In genomic region chr5:120806458-120806857, GRCm38 (mm10) we compare ENCODE assay signal across 8 mouse cellular contexts. TPM values are rescaled to one million over a fixed set of nuclear protein-coding genes. Genes with fewer than 3 reads are reported as not detected.
DNase-seq lines count a peak whose midpoint lies in the region.

No protein-coding gene starts in this region.

- DNase-seq in gastrocnemius, postnatal 14 days, result peak; percentile 13
- no peak for DNase-seq in gastrocnemius, postnatal 4 days (ENCODE audit: low spot score in 2 of 2)
- DNase-seq in 3134 (ENCODE audit: extremely low read depth, insufficient read length, low spot score), result peak; percentile 18
- DNase-seq in MEL-GATA-1-ER (ENCODE audit: extremely low read depth, low read depth), result peak; percentile 54
- peak; percentile 60 to 64 for DNase-seq in cerebellum, postnatal 36 days
- peak; percentile 47 for DNase-seq in kidney, postnatal 14 days
- DNase-seq in mesoderm, embryonic 11.5 days (ENCODE audit: low read depth, low spot score), result peak; percentile 72
- peak; percentile 69 for DNase-seq in testis, postnatal 10 days (ENCODE audit: low spot score)

- intact Hi-C loops in gastrocnemius, postnatal 14 days (cut with DNase I; ENCODE audit: low total_unique reads), result no loop called here

RNA-seq across cellular contexts. Expression of gene Oas1c, which starts 5.9 kb away (rescaled TPM):
- under 1 TPM; 0.35 to 0.38 TPM for total RNA-seq in gastrocnemius, postnatal 14 days (2021)
- total RNA-seq in gastrocnemius, postnatal 4 days (2021), result under 1 TPM; 0.23 to 0.42 TPM

RNA-seq across cellular contexts. Expression of gene Oas1e, which starts 11.1 kb away (rescaled TPM):
- not detected for total RNA-seq in gastrocnemius, postnatal 14 days (2021)
- not detected for total RNA-seq in gastrocnemius, postnatal 4 days (2021)

RNA-seq across cellular contexts. Expression of gene Oas3, which starts 29.0 kb away (rescaled TPM):
- not detected for total RNA-seq in gastrocnemius, postnatal 14 days (2021)
- not detected for total RNA-seq in gastrocnemius, postnatal 4 days (2021)

RNA-seq across cellular contexts. Expression of gene Oas1f, which starts 40.7 kb away (rescaled TPM):
- total RNA-seq in gastrocnemius, postnatal 14 days (2021), result not detected
- total RNA-seq in gastrocnemius, postnatal 4 days (2021), result not detected

RNA-seq across cellular contexts. Expression of gene Oas1h, which starts 54.8 kb away (rescaled TPM):
- total RNA-seq in gastrocnemius, postnatal 14 days (2021), result not detected
- total RNA-seq in gastrocnemius, postnatal 4 days (2021), result not detected

Comparison
In these comparisons a context has a peak if more than half of its experiments do, and no peak if none do; other contexts are left out.
1. DNase-seq: peak in gastrocnemius, postnatal 14 days (single experiment), 3134 (single experiment), MEL-GATA-1-ER (single experiment), cerebellum, postnatal 36 days (2 of 2), kidney, postnatal 14 days (single experiment), mesoderm, embryonic 11.5 days (single experiment) and testis, postnatal 10 days (single experiment); none in gastrocnemius, postnatal 4 days (0 of 2).